ENCODE assay signal across 15 mouse cellular contexts in genomic region chr2:109554644-109555043, GRCm38 (mm10).
DNase-seq lines count a peak whose midpoint lies in the region; TF ChIP-seq lines count a peak whose summit lies in the region.
"Had no signal": no experiment of that assay in that cellular context is flagged by ENCODE, and none has a peak within 500 bp of the region (broad histone marks: within the 10 kb centered on the region; RNA-seq: fewer than 3 reads in every experiment).

No protein-coding gene starts in this region.

- H3K27ac ChIP-seq in gastrocnemius, adult 2 months, result no peak overlapping the region
- H3K27ac ChIP-seq: forebrain, embryonic 15.5 days; hindbrain, embryonic 12.5 days; limb, embryonic 12.5 days; midbrain, embryonic 12.5 days had no signal

- H3K4me3 ChIP-seq in gastrocnemius, adult 2 months, result no peak overlapping the region
- H3K4me3 ChIP-seq: erythroblast, embryonic 14.5 days; forebrain, embryonic 15.5 days; hindbrain, embryonic 12.5 days; limb, embryonic 12.5 days; midbrain, embryonic 12.5 days had no signal

- DNase-seq in gastrocnemius, adult 2 months, result peak; percentile 17
- DNase-seq in gastrocnemius, adult 18-20 months (ENCODE audit: low spot score), result no peak
- DNase-seq in kidney, postnatal 4 days, result peak; percentile 39 to 40
- DNase-seq in kidney, adult 18-20 months, result no peak
- DNase-seq in gastrocnemius, postnatal 14 days, result peak; percentile 30
- DNase-seq in heart, postnatal 14 days, result peak; percentile 59 to 64
- no peak for DNase-seq in thymus, postnatal 36 days
- DNase-seq in layer of hippocampus, adult 11-12 months (ENCODE audit: low spot score), result no peak
- DNase-seq: adrenal gland, postnatal 36 days; spleen, adult 18-20 months had no signal

- no peak for TF ChIP-seq CTCF in gastrocnemius, adult 2 months (IDR thresholded peaks at IDR 0.05)

- intact Hi-C loops in gastrocnemius, adult 2 months (cut with DNase I), result no loop called here
- intact Hi-C loops in gastrocnemius, postnatal 14 days (cut with DNase I; ENCODE audit: low total_unique reads), result no loop called here
- intact Hi-C loops in heart, postnatal 14 days (cut with DNase I), result no loop called here

Comparison
In these comparisons a context has a peak if more than half of its experiments do, and no peak if none do; other contexts are left out.
1. DNase-seq: peak in gastrocnemius, adult 2 months (single experiment), kidney, postnatal 4 days (2 of 2), gastrocnemius, postnatal 14 days (single experiment) and heart, postnatal 14 days (2 of 2); none in gastrocnemius, adult 18-20 months (single experiment), kidney, adult 18-20 months (single experiment), thymus, postnatal 36 days (0 of 2) and layer of hippocampus, adult 11-12 months (single experiment).